Mouse (Mus musculus) embryonic stem cell, embryonic (primary cell): ENCODE results near the gene Itm2b.

Source experiments
- CTCF ChIA-PET, 4 experiments: fragments of 300-600 bp in 2 of 4; fragments of 350-600 bp in 2 of 4; sonication (Branson Sonifier 250); formaldehyde crosslinking; loops; one replicate each; lab custom pipeline; 2022; ENCODE audit warnings: inconsistent platforms in 2 of 4; lab: Charles Lee
- POLR2A ChIA-PET, 4 experiments: fragments of 300-600 bp in 2 of 4; fragments of 350-600 bp in 2 of 4; sonication (Branson Sonifier 250); formaldehyde crosslinking; loops; one replicate each; lab custom pipeline; 2022; ENCODE audit warnings: antibody characterized with exemption in 4 of 4, inconsistent platforms in 1 of 4; lab: Charles Lee

Gene Itm2b

GRCm38 (mm10) chr14:73401408-73401807, 16.3 kb upstream of the Itm2b start:
- CTCF ChIA-PET, result interaction anchor here in 1 of 4 experiments (1.2 kb wide), 1 partner anchor 124 kb away, joined by 3 read pairs; the partner anchor contains the start of gene Sucla2
- POLR2A ChIA-PET, result interaction anchor here in 2 of 4 experiments (1.0 to 1.8 kb wide), 4 partner anchors 13 to 19 kb away, joined by 4 to 7 read pairs (median 5); partner anchors contain the start of gene Itm2b (in 1 of the 2)

GRCm38 (mm10) chr14:73399866-73400618, 15.0 kb upstream of the Itm2b start:
- ChIA-PET CTCF (no interaction called here), POLR2A (interaction anchor here in 2 of 4 experiments (0.6 to 1.8 kb wide), 3 partner anchors 8 to 97 kb away, joined by 3 to 5 read pairs (median 3); no protein-coding TSS in a partner anchor)

DNA sequence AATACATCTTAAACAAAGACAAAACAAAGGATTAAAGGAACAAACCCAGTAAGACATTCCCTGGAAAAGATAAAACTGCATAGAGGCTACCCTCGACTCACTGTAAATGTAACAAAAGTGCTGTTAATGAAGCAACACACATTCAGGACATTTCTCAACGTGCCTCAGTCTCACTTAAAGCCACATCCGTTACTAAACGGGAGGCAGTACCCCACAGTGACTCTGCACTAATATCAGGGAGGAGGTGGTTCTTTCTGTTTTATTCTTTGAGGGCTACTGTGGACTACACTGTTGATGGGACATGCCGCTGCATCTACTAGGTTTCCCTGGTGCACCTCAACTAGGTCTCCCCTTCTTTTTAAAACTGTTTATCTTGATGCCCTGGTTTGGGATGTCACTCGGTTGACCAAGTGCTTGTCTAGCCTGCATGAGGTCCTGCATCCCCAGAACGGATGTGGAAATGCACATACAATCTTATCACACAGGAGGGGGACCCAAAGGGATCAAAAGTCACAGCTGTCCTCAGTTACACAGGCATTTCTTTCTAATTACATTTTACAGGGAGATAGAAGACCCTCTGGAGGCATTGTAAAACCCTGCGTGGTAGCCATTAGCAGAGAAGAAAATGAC, 13.4 kb upstream of the Itm2b start:
- ChIA-PET POLR2A (interaction anchor here in 2 of 4 experiments (1.3 to 2.6 kb wide), 3 partner anchors 10 to 13 kb away, joined by 3 to 8 read pairs (median 5); partner anchors contain the start of gene Itm2b (in 1 of the 2)), CTCF (no interaction called here)

- POLR2A ChIA-PET, result interaction anchor here in 1 of 4 experiments (1.3 kb wide), 1 partner anchor 16 kb away, joined by 5 read pairs; no protein-coding TSS in a partner anchor
Observed at GRCm38 (mm10) chr14:73395750-73396149, 10.7 kb upstream of the Itm2b start.

GRCm38 (mm10) chr14:73394263-73395006, 9.3 kb upstream of the Itm2b start:
- ChIA-PET CTCF (interaction anchor here in 2 of 4 experiments (0.6 to 0.7 kb wide), 2 partner anchors 9 to 42 kb away, joined by 3 to 5 read pairs; no protein-coding TSS in a partner anchor), POLR2A (interaction anchor here in 3 of 4 experiments (0.6 to 1.3 kb wide), 7 partner anchors 9 to 127 kb away, joined by 3 to 5 read pairs (median 4); partner anchors contain the start of gene Itm2b (in 3 of the 3))

More at GRCm38 (mm10) chr14:73395750-73396149, 10.7 kb upstream of the Itm2b start:
- CTCF ChIA-PET, result no interaction called here

GRCm38 (mm10) chr14:73391457-73391856, 6.4 kb upstream of the Itm2b start:
- CTCF ChIA-PET, result no interaction called here

DNA sequence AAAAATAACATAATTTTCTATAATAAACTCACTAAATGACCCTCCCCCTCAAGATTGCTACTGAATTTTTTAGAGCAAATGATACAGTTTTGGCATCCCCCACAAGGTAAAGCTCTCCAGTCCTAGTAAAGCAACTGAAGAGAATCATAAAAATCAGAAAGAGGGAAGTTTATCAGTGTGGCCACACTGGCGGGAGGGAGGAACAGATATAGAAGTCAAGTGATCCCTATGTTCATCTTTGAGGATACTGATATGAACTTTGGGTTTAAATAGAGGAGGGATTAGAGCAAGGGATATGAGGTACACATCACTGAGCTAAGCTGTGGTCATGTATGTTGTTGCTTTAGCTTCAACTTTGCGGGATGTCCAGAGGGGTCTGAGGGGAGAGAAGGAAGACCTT, 5.1 kb upstream of the Itm2b start:
- ChIA-PET CTCF (interaction anchor here in 2 of 4 experiments (0.7 to 0.9 kb wide), 2 partner anchors 86 to 144 kb away, joined by 3 to 4 read pairs; no protein-coding TSS in a partner anchor), POLR2A (interaction anchor here in 2 of 4 experiments (0.7 to 1.3 kb wide), 4 partner anchors 12 to 87 kb away, joined by 3 to 4 read pairs (median 4); no protein-coding TSS in a partner anchor)

More at GRCm38 (mm10) chr14:73391457-73391856, 6.4 kb upstream of the Itm2b start:
- POLR2A ChIA-PET, result interaction anchor here in 3 of 4 experiments (0.6 to 1.3 kb wide), 3 partner anchors 11 to 121 kb away, joined by 3 to 5 read pairs (median 4); no protein-coding TSS in a partner anchor

GRCm38 (mm10) chr14:73389059-73389458, 4.0 kb upstream of the Itm2b start:
- ChIA-PET POLR2A (interaction anchor here in 3 of 4 experiments (0.6 to 1.8 kb wide), 27 partner anchors 9 to 1587 kb away, joined by 3 to 13 read pairs (median 3); partner anchors contain the start of genes Rb1 (in 1 of the 3) and Sucla2 (in 1 of the 3)), CTCF (interaction anchor here in 1 of 4 experiments (1.0 kb wide), 1 partner anchor 77 kb away, joined by 3 read pairs; no protein-coding TSS in a partner anchor)

- CTCF ChIA-PET, result interaction anchor here in 1 of 4 experiments (1.0 kb wide), 1 partner anchor 78 kb away, joined by 3 read pairs; no protein-coding TSS in a partner anchor
Observed at GRCm38 (mm10) chr14:73388546-73388945, 3.5 kb upstream of the Itm2b start.

DNA sequence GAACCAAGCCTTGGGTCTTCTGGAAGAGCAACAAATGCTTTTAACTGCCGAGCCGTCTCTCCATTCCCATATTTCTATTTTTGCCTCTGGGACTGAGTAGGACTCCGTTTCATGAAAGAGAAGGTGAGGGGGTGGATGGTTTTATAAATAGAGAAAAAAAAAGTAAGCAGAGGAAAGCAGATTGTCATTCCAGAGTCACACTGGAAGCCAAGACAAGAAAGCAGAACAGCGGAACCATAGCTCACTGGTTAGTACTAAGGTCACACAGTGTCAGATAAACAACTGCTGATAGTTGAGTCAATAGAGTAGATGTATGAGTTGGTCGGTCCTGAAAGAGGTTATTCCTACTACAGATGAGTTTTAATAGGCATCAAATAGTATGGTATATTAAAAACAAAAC, 1.4 kb upstream of the Itm2b start:
- ChIA-PET CTCF (interaction anchor here in 1 of 4 experiments (1.1 kb wide), 1 partner anchor 138 kb away, joined by 3 read pairs; the partner anchor contains the start of gene Sucla2), POLR2A (interaction anchor here in 2 of 4 experiments (1.0 to 2.0 kb wide), 2 partner anchors 10 to 16 kb away, joined by 3 to 12 read pairs; no protein-coding TSS in a partner anchor)

More at GRCm38 (mm10) chr14:73388546-73388945, 3.5 kb upstream of the Itm2b start:
- POLR2A ChIA-PET, result interaction anchor here in 3 of 4 experiments (0.6 to 1.8 kb wide), 28 partner anchors 9 to 1587 kb away, joined by 3 to 13 read pairs (median 3); partner anchors contain the start of genes Rb1 (in 1 of the 3) and Sucla2 (in 1 of the 3)

DNA sequence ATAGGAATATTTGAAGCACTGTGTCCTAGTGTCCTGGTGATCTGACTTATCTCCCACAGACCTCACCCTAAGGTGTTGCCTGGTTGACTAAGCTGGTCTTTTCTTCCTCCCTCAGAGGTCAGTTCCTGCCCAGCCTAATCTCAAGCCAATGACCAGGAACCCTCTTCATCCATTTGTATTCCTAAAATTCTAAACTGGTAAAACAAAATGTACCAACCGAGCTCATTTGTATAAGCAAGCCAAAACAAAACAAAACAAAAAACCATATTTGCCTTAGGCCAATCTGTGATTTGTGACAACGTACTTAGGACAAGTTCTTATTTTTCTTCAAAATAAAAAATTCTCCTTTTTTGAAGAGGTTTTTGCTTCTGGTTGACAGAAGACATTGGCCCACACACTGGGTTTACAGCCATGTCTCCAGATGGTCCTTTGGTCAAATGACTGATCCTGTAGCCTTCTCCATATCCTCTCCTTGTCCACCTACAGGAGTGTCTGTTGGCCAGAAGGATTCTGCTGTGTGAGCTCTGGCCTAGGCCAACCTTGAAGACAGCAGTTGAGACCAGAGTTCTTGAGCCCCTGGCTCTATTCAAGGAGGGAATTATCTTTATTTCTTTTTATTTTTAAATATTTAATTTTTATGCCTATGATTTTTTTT, 758 bp upstream of the Itm2b start:
- ChIA-PET POLR2A (interaction anchor here (0.5 to 2.0 kb wide), 36 partner anchors 9 to 202 kb away, joined by 3 to 12 read pairs (median 3); partner anchors contain the start of genes Sucla2 (in 2 of the 4) and Rb1 (in 1 of the 4)), CTCF (interaction anchor here in 1 of 4 experiments (1.1 kb wide), 1 partner anchor 139 kb away, joined by 3 read pairs; the partner anchor contains the start of gene Sucla2)

DNA sequence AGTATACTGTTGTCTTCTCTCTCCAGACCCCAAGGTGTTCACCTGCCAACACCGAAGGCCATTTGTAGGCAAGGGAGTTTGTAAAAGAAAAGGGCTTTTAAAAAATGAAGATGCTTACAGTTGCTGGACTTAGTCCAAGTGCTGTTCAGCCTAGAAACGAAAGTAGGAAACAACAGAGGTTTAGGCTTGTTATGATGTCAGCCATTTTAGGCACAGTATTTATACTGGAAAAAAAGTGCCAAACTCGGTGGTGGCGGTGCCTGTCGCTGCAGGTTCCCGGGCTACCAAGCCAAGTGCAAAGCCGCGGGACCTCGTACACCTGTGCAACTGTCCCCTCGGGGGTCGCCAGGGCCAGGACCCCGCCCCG, 560 bp downstream of the Itm2b start:
- CTCF ChIA-PET, result interaction anchor here in 1 of 4 experiments (0.6 kb wide), 1 partner anchor 18 kb away, joined by 3 read pairs; no protein-coding TSS in a partner anchor

GRCm38 (mm10) chr14:73383746-73384145, 1.3 kb downstream of the Itm2b start:
- CTCF ChIA-PET, result interaction anchor here in 1 of 4 experiments (0.6 kb wide), 1 partner anchor 1651 kb away, joined by 3 read pairs; no protein-coding TSS in a partner anchor

More for the DNA sequence above, 560 bp downstream of the Itm2b start:
- POLR2A ChIA-PET, result interaction anchor here in 3 of 4 experiments (0.9 to 2.0 kb wide), 18 partner anchors 8 to 190 kb away, joined by 3 to 12 read pairs (median 4); partner anchors contain the start of gene Rb1 (in 1 of the 3)

DNA sequence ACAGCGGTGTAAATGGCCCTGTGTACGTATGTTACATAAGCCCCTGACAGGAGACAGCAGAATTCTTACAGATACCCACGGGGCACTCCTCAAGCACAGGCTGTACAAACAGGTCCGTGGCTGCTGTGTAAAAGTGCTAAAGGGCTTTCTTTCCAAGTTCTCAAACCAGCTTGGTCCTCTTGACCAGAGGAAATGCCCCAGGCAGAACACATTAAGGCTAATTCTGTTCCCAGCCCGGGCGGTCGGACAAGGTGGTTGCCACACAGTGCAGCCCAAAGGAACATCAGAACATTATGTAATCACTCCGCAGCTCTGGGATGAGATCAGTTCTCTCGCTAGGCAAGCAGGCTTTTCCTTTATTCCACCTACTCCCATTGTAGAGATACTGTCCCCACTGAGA, 2.4 kb downstream of the Itm2b start:
- CTCF ChIA-PET, result interaction anchor here in 1 of 4 experiments (0.6 kb wide), 1 partner anchor 16 kb away, joined by 6 read pairs; no protein-coding TSS in a partner anchor

More at GRCm38 (mm10) chr14:73383746-73384145, 1.3 kb downstream of the Itm2b start:
- POLR2A ChIA-PET, result interaction anchor here in 1 of 4 experiments (0.6 kb wide), 1 partner anchor 763 kb away, joined by 3 read pairs; no protein-coding TSS in a partner anchor

DNA sequence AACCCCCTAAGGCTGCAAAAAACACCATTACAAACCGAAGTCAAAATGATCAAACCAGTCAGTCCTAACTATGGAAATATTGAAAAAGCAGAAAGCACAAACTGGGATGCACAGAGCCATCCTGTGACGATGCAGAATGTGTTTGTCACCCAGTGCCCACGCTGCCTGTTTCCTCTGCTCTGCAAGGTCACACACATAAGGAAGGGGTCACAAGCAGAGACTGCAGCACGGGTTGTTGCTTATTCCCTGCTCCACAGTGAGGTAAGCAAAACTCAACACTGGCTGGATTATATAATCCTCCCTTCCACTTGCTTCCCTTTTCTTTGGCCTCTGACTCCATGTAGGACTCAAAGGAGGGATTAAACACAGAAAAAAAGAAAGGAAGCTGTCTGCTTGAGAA, 3.5 kb downstream of the Itm2b start:
- POLR2A ChIA-PET, result interaction anchor here in 1 of 4 experiments (1.2 to 1.7 kb wide), 5 partner anchors 10 to 88 kb away, joined by 3 to 4 read pairs (median 4); partner anchors contain the start of gene Rb1
- CTCF ChIA-PET, result no interaction called here

More for the DNA sequence above, 2.4 kb downstream of the Itm2b start:
- POLR2A ChIA-PET, result interaction anchor here in 3 of 4 experiments (0.6 to 1.7 kb wide), 9 partner anchors 12 to 603 kb away, joined by 3 to 6 read pairs (median 3); partner anchors contain the start of gene Rb1 (in 1 of the 3)

DNA sequence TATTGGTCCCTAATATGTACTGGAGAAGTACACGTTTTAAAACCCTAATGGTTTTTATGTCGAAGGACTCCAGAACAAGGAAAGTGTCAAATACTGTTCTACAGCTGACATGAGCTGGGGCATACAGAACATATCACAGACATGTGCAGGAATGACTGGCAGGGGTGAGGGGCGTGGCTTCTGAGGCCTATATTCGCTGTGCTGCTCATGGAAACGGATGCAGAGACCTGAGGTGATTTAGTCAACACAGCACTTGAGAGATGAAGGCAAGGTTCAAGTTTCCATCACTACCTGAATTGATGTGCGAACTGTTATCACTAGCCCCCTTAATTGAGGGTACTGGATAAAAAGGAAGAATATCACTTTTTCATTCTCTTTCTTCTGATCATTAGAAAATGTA, 7.3 kb downstream of the Itm2b start:
- ChIA-PET CTCF (no interaction called here), POLR2A (no interaction called here)
